Comparison of ENCODE assay signal across 14 mouse cellular contexts in the genomic region with DNA sequence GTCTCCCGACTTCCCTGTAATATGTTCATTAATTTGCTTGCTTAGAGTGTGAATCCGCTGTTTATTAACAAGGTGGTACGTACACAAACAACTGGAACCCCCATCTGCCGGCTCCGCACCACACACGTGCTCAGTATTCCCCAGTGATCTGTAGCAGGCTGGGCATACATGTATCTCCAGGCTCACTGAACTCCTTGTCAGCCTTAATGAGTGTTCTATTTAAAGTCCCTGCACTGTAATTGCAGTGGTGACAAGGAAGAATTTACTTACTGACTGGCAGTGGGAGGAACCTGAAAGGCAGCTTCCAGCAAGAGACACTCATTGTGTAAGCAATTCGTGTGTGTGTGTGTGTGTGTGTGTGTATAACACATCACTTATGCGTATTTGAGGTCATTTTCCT.
A peak's percentile ranks its signal among the peaks of the same experiment; 100 is the strongest.
DNase-seq lines count a peak whose midpoint lies in the region; ATAC-seq and TF ChIP-seq lines count a peak whose summit lies in the region.
"Had no signal": no experiment of that assay in that cellular context is flagged by ENCODE, and none has a peak within 500 bp of the region (broad histone marks: within the 10 kb centered on the region; RNA-seq: fewer than 3 reads in every experiment).

No protein-coding gene starts in this region.

- H3K4me2 ChIP-seq in heart, embryonic 14.5 days (ENCODE audit: low read length): peak overlapping the region; percentile 51
- H3K4me2 ChIP-seq in forebrain, embryonic 15.5 days (replicated peaks): no peak overlapping the region; the same call in 1 of the 2 replicates
- no peak overlapping the region for H3K4me2 ChIP-seq in hindbrain, embryonic 16.5 days (ENCODE audit: low read length)
- H3K4me2 ChIP-seq: embryonic facial prominence, embryonic 12.5 days; liver, embryonic 12.5 days; stomach, embryonic 15.5 days had no signal

- 34% methylated on average over 8 of the region's 8 CpGs for WGBS in heart, embryonic 14.5 days
- 53% methylated on average over 8 of the region's 8 CpGs for whole genome bisulfite sequencing in forebrain, embryonic 15.5 days
- WGBS in hindbrain, embryonic 16.5 days: 46% methylated on average over 8 of the region's 8 CpGs

- no peak for DNase-seq in heart, adult 11 months
- DNase-seq in brain, embryonic 14.5 days (ENCODE audit: low read depth): peak; percentile 76
- DNase-seq in cerebellum, adult 8-10 months: no peak
- DNase-seq in right cerebral cortex, postnatal 36 days (ENCODE audit: low spot score in 2 of 2): no peak
- DNase-seq in kidney, adult 9 months: no peak
- DNase-seq: cerebellum, postnatal 10 days; kidney, adult 18-20 months; lung, postnatal 10 days had no signal

- H3K9me3 ChIP-seq in heart, embryonic 14.5 days (ENCODE audit: control insufficient read depth, low read length): peaks cover 3% of the 10 kb centered on the region; the same call in 1 of the 2 replicates
- no peaks in the 10 kb centered on the region for H3K9me3 ChIP-seq in forebrain, embryonic 15.5 days
- H3K9me3 ChIP-seq in hindbrain, embryonic 16.5 days (ENCODE audit: control insufficient read depth, low read length): no peaks in the 10 kb centered on the region
- H3K9me3 ChIP-seq: embryonic facial prominence, embryonic 12.5 days; liver, embryonic 12.5 days; stomach, embryonic 15.5 days had no signal

- H3K4me1 ChIP-seq in heart, embryonic 14.5 days (ENCODE audit: control insufficient read depth in 2 of 2, insufficient read depth in 2 of 2, low read length in 2 of 2): peaks cover 5 to 20% of the 10 kb centered on the region in 2 experiments
- H3K4me1 ChIP-seq in forebrain, embryonic 15.5 days: no peaks in the 10 kb centered on the region
- H3K4me1 ChIP-seq in hindbrain, embryonic 16.5 days (ENCODE audit: control insufficient read depth, insufficient read depth, low read depth, low read length): 0 out of 2 replicates have a peak, but pooled peaks cover 2% of the 10 kb centered on the region
- H3K4me1 ChIP-seq: embryonic facial prominence, embryonic 12.5 days; liver, embryonic 12.5 days; stomach, embryonic 15.5 days had no signal

- H3K27me3 ChIP-seq in heart, embryonic 14.5 days (ENCODE audit: control insufficient read depth, insufficient read depth, low read length): no peaks in the 10 kb centered on the region
- no peaks in the 10 kb centered on the region for H3K27me3 ChIP-seq in forebrain, embryonic 15.5 days
- no peaks in the 10 kb centered on the region for H3K27me3 ChIP-seq in hindbrain, embryonic 16.5 days (replicated peaks; ENCODE audit: control insufficient read depth, insufficient read depth, low read length)
- H3K27me3 ChIP-seq: embryonic facial prominence, embryonic 12.5 days; liver, embryonic 12.5 days; stomach, embryonic 15.5 days had no signal

- no peaks in the 10 kb centered on the region for H3K36me3 ChIP-seq in heart, embryonic 14.5 days (ENCODE audit: control insufficient read depth, insufficient read depth, low read length)
- H3K36me3 ChIP-seq in forebrain, embryonic 15.5 days: no peaks in the 10 kb centered on the region
- H3K36me3 ChIP-seq in hindbrain, embryonic 16.5 days (ENCODE audit: control insufficient read depth, insufficient read depth, low read length): no peaks in the 10 kb centered on the region
- H3K36me3 ChIP-seq: embryonic facial prominence, embryonic 12.5 days; liver, embryonic 12.5 days; stomach, embryonic 15.5 days had no signal

- H3K27ac ChIP-seq in heart, embryonic 14.5 days (replicated peaks in 1 of 2; ENCODE audit: control insufficient read depth in 1 of 2, insufficient read depth in 1 of 2, low read depth in 2 of 2, low read length in 2 of 2): peak overlapping the region; percentile 71 to 82
- H3K27ac ChIP-seq in forebrain, embryonic 15.5 days (replicated peaks): no peak overlapping the region
- no peak overlapping the region for H3K27ac ChIP-seq in hindbrain, embryonic 16.5 days (ENCODE audit: low read depth, low read length)
- H3K27ac ChIP-seq: embryonic facial prominence, embryonic 12.5 days; liver, embryonic 12.5 days; stomach, embryonic 15.5 days had no signal

- TF ChIP-seq POLR2A in brain, embryonic 14.5 days (IDR thresholded peaks at IDR 0.05; ENCODE audit: borderline replicate concordance, extremely low read depth, insufficient read depth, insufficient read length, poor library complexity, severe bottlenecking): no peak

- ATAC-seq in heart, embryonic 14.5 days (ENCODE audit: insufficient number of reproducible peaks, insufficient read depth, low FRiP score, low read depth): peak; percentile 88
- peak; percentile 67 for ATAC-seq in forebrain, embryonic 15.5 days (replicated peaks)
- ATAC-seq in hindbrain, embryonic 16.5 days: peak; percentile 76
- ATAC-seq: liver, embryonic 12.5 days had no signal

- TF ChIP-seq CTCF in brain, embryonic 14.5 days (IDR thresholded peaks at IDR 0.05; ENCODE audit: borderline replicate concordance, extremely low read depth, insufficient read depth, insufficient read length): no peak

- H3K9ac ChIP-seq in heart, embryonic 14.5 days (ENCODE audit: low read length): peak overlapping the region; percentile 44; the same call in 1 of the 2 replicates
- no peak overlapping the region for H3K9ac ChIP-seq in forebrain, embryonic 15.5 days (replicated peaks)
- no peak overlapping the region for H3K9ac ChIP-seq in hindbrain, embryonic 16.5 days (ENCODE audit: low read depth, low read length)
- H3K9ac ChIP-seq: embryonic facial prominence, embryonic 12.5 days; liver, embryonic 12.5 days; stomach, embryonic 15.5 days had no signal

- peak overlapping the region; percentile 6 to 7; a peak in 1 of 4 replicates for H3K4me3 ChIP-seq in heart, embryonic 14.5 days (ENCODE audit: control insufficient read depth in 1 of 2, insufficient read depth in 1 of 2, low read depth in 1 of 2, low read length in 2 of 2)
- H3K4me3 ChIP-seq in forebrain, embryonic 15.5 days: no peak overlapping the region
- H3K4me3 ChIP-seq in hindbrain, embryonic 16.5 days (ENCODE audit: low read length): no peak overlapping the region
- H3K4me3 ChIP-seq: embryonic facial prominence, embryonic 12.5 days; liver, embryonic 12.5 days; stomach, embryonic 15.5 days had no signal

Comparison
In these comparisons a context has a peak if more than half of its experiments do, and no peak if none do; other contexts are left out.
1. H3K27ac ChIP-seq: peak in heart, embryonic 14.5 days (2 of 2); none in forebrain, embryonic 15.5 days (single experiment) and hindbrain, embryonic 16.5 days (single experiment).
2. H3K4me3 ChIP-seq: peak in heart, embryonic 14.5 days (2 of 2); none in forebrain, embryonic 15.5 days (single experiment) and hindbrain, embryonic 16.5 days (single experiment).
3. Peak in every context shown above with its lines, with median percentiles within 50 percentile points of each other: ATAC-seq.